Mouse (Mus musculus): Measurements from ENCODE around the gene Cntn5. TPM values are rescaled to one million over a fixed set of nuclear protein-coding genes. Genes with fewer than 3 reads are reported as not detected.

Cntn5 gene
- not detected in 2 replicates for polyA plus RNA-seq (2012)

- no peak for TF ChIP-seq GATA1 (IDR thresholded peaks at IDR 0.05; ENCODE audit: low read length)
Observed at GRCm38 (mm10) chr9:10904616-10905363, at the start of gene Cntn5. Cntn5 (minus strand) TSS chr9:10904775.

- TF ChIP-seq GATA1 (IDR thresholded peaks at IDR 0.05; ENCODE audit: low read length): no peak
Observed at GRCm38 (mm10) chr9:10950470-10950869, 45.9 kb upstream of the Cntn5 start.

GRCm38 (mm10) chr9:10909573-10909972 is 5.0 kb upstream of the Cntn5 start:
- TF ChIP-seq GATA1 (IDR thresholded peaks at IDR 0.05; ENCODE audit: low read length): no peak

- no peak for TF ChIP-seq GATA1 (IDR thresholded peaks at IDR 0.05; ENCODE audit: low read length)
Observed at GRCm38 (mm10) chr9:10905696-10906095, 1.1 kb upstream of the Cntn5 start.

GRCm38 (mm10) chr9:10879758-10880157 is 24.8 kb downstream of the Cntn5 start:
- TF ChIP-seq GATA1 (IDR thresholded peaks at IDR 0.05; ENCODE audit: low read length): no peak

GRCm38 (mm10) chr9:10873881-10874280 is 30.7 kb downstream of the Cntn5 start:
- no peak for TF ChIP-seq GATA1 (IDR thresholded peaks at IDR 0.05; ENCODE audit: low read length)

GRCm38 (mm10) chr9:10856204-10856892 is 48.2 kb downstream of the Cntn5 start:
- no peak for TF ChIP-seq GATA1 (IDR thresholded peaks at IDR 0.05; ENCODE audit: low read length)

GRCm38 (mm10) chr9:10816711-10817110 is 87.9 kb downstream of the Cntn5 start:
- no peak for TF ChIP-seq GATA1 (IDR thresholded peaks at IDR 0.05; ENCODE audit: low read length)

GRCm38 (mm10) chr9:10797158-10797557 is 107.4 kb downstream of the Cntn5 start:
- no peak for TF ChIP-seq GATA1 (IDR thresholded peaks at IDR 0.05; ENCODE audit: low read length)

GRCm38 (mm10) chr9:10795102-10795501 is 109.5 kb downstream of the Cntn5 start:
- TF ChIP-seq GATA1 (IDR thresholded peaks at IDR 0.05; ENCODE audit: low read length): no peak

GRCm38 (mm10) chr9:10731878-10732277 is 172.7 kb downstream of the Cntn5 start:
- TF ChIP-seq GATA1 (IDR thresholded peaks at IDR 0.05; ENCODE audit: low read length): no peak

GRCm38 (mm10) chr9:10724191-10724590 is 180.4 kb downstream of the Cntn5 start:
- no peak for TF ChIP-seq GATA1 (IDR thresholded peaks at IDR 0.05; ENCODE audit: low read length)

- TF ChIP-seq GATA1 (IDR thresholded peaks at IDR 0.05; ENCODE audit: low read length): no peak
Observed at GRCm38 (mm10) chr9:10722121-10722520, 182.5 kb downstream of the Cntn5 start.

GRCm38 (mm10) chr9:10718986-10719385 is 185.6 kb downstream of the Cntn5 start:
- no peak for TF ChIP-seq GATA1 (IDR thresholded peaks at IDR 0.05; ENCODE audit: low read length)

- TF ChIP-seq GATA1 (IDR thresholded peaks at IDR 0.05; ENCODE audit: low read length): no peak
Observed at GRCm38 (mm10) chr9:10713641-10714040, 190.9 kb downstream of the Cntn5 start.

- no peak for TF ChIP-seq GATA1 (IDR thresholded peaks at IDR 0.05; ENCODE audit: low read length)
Observed at GRCm38 (mm10) chr9:10681646-10682045, 222.9 kb downstream of the Cntn5 start.

- TF ChIP-seq GATA1 (IDR thresholded peaks at IDR 0.05; ENCODE audit: low read length): no peak
Observed at GRCm38 (mm10) chr9:10681181-10681580, 223.4 kb downstream of the Cntn5 start.

All from G1E-ER4 (cell line).